Mouse (Mus musculus) hindbrain, embryonic 10.5 days (tissue): ENCODE results near the gene Adamtsl2. TPM values are rescaled to one million over a fixed set of nuclear protein-coding genes. Genes with fewer than 3 reads are reported as not detected.

ENCODE experiments used
- polyA plus RNA-seq: library from polyadenylated mRNA; unstranded; fragments of >200 nt; fragmentation: Nextera tagmentation; extraction: Ambion mirVana; gene quantifications from 2 replicates; pipeline ENCODE4 v1.2.1, GENCODE M21; 2016

The Adamtsl2 gene
- polyA plus RNA-seq, 1 experiment from 2014 or later, result 7.0 TPM

Other genes starting within 250 kb of the Adamtsl2 start
- gene Abo, start 214.4 kb upstream of the Adamtsl2 start, polyA plus RNA-seq, result not detected in 2 replicates
- gene Surf6, start 176.5 kb upstream of the Adamtsl2 start, polyA plus RNA-seq, result 30.8 and 33.4 TPM in 2 replicates
- gene Med22, start 168.7 kb upstream of the Adamtsl2 start, polyA plus RNA-seq, result 111 and 130 TPM in 2 replicates
- gene Rpl7a, start 168.6 kb upstream of the Adamtsl2 start, polyA plus RNA-seq, result 566 and 674 TPM in 2 replicates
- 53.2 and 58.0 TPM in 2 replicates for gene Surf2, start 163.0 kb upstream of the Adamtsl2 start, polyA plus RNA-seq
- 47.4 and 53.6 TPM in 2 replicates for gene Surf1, start 162.8 kb upstream of the Adamtsl2 start, polyA plus RNA-seq
- gene Surf4, start 145.5 kb upstream of the Adamtsl2 start, polyA plus RNA-seq, result 155 and 158 TPM in 2 replicates
- 0.09 and 0.30 TPM in 2 replicates for gene Stkld1, start 145.3 kb upstream of the Adamtsl2 start, polyA plus RNA-seq
- gene Rexo4, start 115.0 kb upstream of the Adamtsl2 start, polyA plus RNA-seq, result 47.4 and 56.1 TPM in 2 replicates
- not detected in 2 replicates for gene Adamts13, start 106.0 kb upstream of the Adamtsl2 start, polyA plus RNA-seq
- 93.2 and 96.9 TPM in 2 replicates for gene Cacfd1, start 69.5 kb upstream of the Adamtsl2 start, polyA plus RNA-seq
- gene Slc2a6, start 51.4 kb upstream of the Adamtsl2 start, polyA plus RNA-seq, result 2.8 and 3.1 TPM in 2 replicates
- 0.11 and 0.29 TPM in 2 replicates for gene Mymk, start 7.2 kb upstream of the Adamtsl2 start, polyA plus RNA-seq
- gene Fam163b, start 63.1 kb downstream of the Adamtsl2 start, polyA plus RNA-seq, result 0.26 TPM in 2 replicates
- 4.3 and 4.9 TPM in 2 replicates for gene Dbh, start 85.9 kb downstream of the Adamtsl2 start, polyA plus RNA-seq
- gene Sardh, start 169.0 kb downstream of the Adamtsl2 start, polyA plus RNA-seq, result 1.9 and 3.9 TPM in 2 replicates